Mouse (Mus musculus): ENCODE data around the gene Npff. TPM values are rescaled to one million over a fixed set of nuclear protein-coding genes. Genes with fewer than 3 reads are reported as not detected.

Gene Npff
- total and polyA plus RNA-seq, 3 experiments = 0.76 to 2.7 (median 1.1) TPM

- Histone ChIP-seq H3K27me3 (replicated peaks) (no peaks in the 10 kb centered on the region), H3K4me3 (replicated peaks in 1 of 3; ENCODE audit: low read depth in 2 of 3, low read length in 2 of 3, poor library complexity in 1 of 3) (no peak overlapping the region), H3K4me1 (ENCODE audit: control insufficient read depth in 1 of 2, insufficient read depth in 2 of 2) (no peaks in the 10 kb centered on the region), H3K4me2 (ENCODE audit: insufficient read depth, low read depth, poor library complexity, severe bottlenecking) (no peak overlapping the region), H3K27ac (ENCODE audit: insufficient read depth, low read depth) (no peak overlapping the region), H3K79me2 (replicated peaks; ENCODE audit: control insufficient read depth, extremely low read depth, insufficient read depth, poor library complexity, severe bottlenecking) (no peaks in the 10 kb centered on the region), H3K9me3 (replicated peaks; ENCODE audit: low read length) (no peaks in the 10 kb centered on the region), H3K36me3 (replicated peaks in 1 of 2; ENCODE audit: control insufficient read depth in 1 of 2, insufficient read depth in 1 of 2, low read length in 1 of 2) (peaks cover 12 to 39% of the 10 kb centered on the region in 2 experiments), H3K9ac (ENCODE audit: insufficient read depth, low read depth) (no peak overlapping the region)
- TF ChIP-seq HCFC1 (IDR thresholded peaks at IDR 0.05; ENCODE audit: low read depth, low read length) = no peak
- TF ChIP-seq MAZ (IDR thresholded peaks at IDR 0.05; ENCODE audit: low read depth, low read length) = no peak
- TF ChIP-seq TCF12 (IDR thresholded peaks at IDR 0.05; ENCODE audit: low read depth, low read length) = no peak
- TF ChIP-seq MAFK (IDR thresholded peaks at IDR 0.05; ENCODE audit: insufficient replicate concordance, low read length) = no peak
- no peak for TF ChIP-seq KAT2A (IDR thresholded peaks at IDR 0.05; ENCODE audit: insufficient replicate concordance, low read length)
- TF ChIP-seq UBTF (IDR thresholded peaks at IDR 0.05; ENCODE audit: low read depth, low read length) = no peak
- no peak for TF ChIP-seq ZKSCAN1 (IDR thresholded peaks at IDR 0.05; ENCODE audit: borderline replicate concordance, low read depth, low read length)
- no peak for TF ChIP-seq MEF2A (IDR thresholded peaks at IDR 0.05; ENCODE audit: borderline replicate concordance, low read depth, low read length)
- no peak for TF ChIP-seq E2F4 (IDR thresholded peaks at IDR 0.05; ENCODE audit: insufficient replicate concordance, low read depth, low read length)
- TF ChIP-seq NRF1 (IDR thresholded peaks at IDR 0.05; ENCODE audit: low read depth, low read length) = no peak
- TF ChIP-seq USF1 (IDR thresholded peaks at IDR 0.05; ENCODE audit: low read depth, low read length) = no peak
- TF ChIP-seq ELF1 (IDR thresholded peaks at IDR 0.05; ENCODE audit: low read depth, low read length) = no peak
- DNase-seq (ENCODE audit: extremely low read depth) = no peak
- dilution Hi-C loops (cut with MboI; ENCODE audit: extremely low pct_ligation_motif_present, extremely low pct_unique_long_range_greater_than_20kb, low sequenced_read_pairs) (no loop called here), in situ Hi-C loops (cut with MboI; ENCODE audit: low pct_ligation_motif_present, low pct_unique_long_range_greater_than_20kb, low sequenced_read_pairs) (no loop called here)
Measured at GRCm38 (mm10) chr15:102563061-102563460, 38.3 kb upstream of the Npff start.

- no peaks in the 10 kb centered on the region for H3K79me2 ChIP-seq (replicated peaks; ENCODE audit: control insufficient read depth, extremely low read depth, insufficient read depth, poor library complexity, severe bottlenecking)
Measured at GRCm38 (mm10) chr15:102562491-102562890, 37.7 kb upstream of the Npff start.

More at GRCm38 (mm10) chr15:102562491-102562890, 37.7 kb upstream of the Npff start:
- Histone ChIP-seq H3K27me3 (replicated peaks) (no peaks in the 10 kb centered on the region), H3K9ac (ENCODE audit: insufficient read depth, low read depth) (no peak overlapping the region), H3K9me3 (replicated peaks; ENCODE audit: low read length) (no peaks in the 10 kb centered on the region), H3K4me1 (ENCODE audit: control insufficient read depth in 1 of 2, insufficient read depth in 2 of 2) (no peaks in the 10 kb centered on the region), H3K36me3 (replicated peaks in 1 of 2; ENCODE audit: control insufficient read depth in 1 of 2, insufficient read depth in 1 of 2, low read length in 1 of 2) (peaks cover 12 to 44% of the 10 kb centered on the region in 2 experiments), H3K4me2 (ENCODE audit: insufficient read depth, low read depth, poor library complexity, severe bottlenecking) (no peak overlapping the region), H3K27ac (ENCODE audit: insufficient read depth, low read depth) (no peak overlapping the region), H3K4me3 (replicated peaks in 1 of 3; ENCODE audit: low read depth in 2 of 3, low read length in 2 of 3, poor library complexity in 1 of 3) (no peak overlapping the region)
- in situ Hi-C loops (cut with MboI; ENCODE audit: low pct_ligation_motif_present, low pct_unique_long_range_greater_than_20kb, low sequenced_read_pairs) = no loop called here
- DNase-seq (ENCODE audit: extremely low read depth) = no peak
- TF ChIP-seq USF2 (conservative IDR thresholded peaks at IDR 0.05; ENCODE audit: low read depth, low read length) (no peak), JUN (IDR thresholded peaks at IDR 0.05; ENCODE audit: insufficient read depth, low read depth, low read length) (no peak), EP300 (IDR thresholded peaks at IDR 0.05; ENCODE audit: low read length) (no peak), KAT2A (IDR thresholded peaks at IDR 0.05; ENCODE audit: insufficient replicate concordance, low read length) (no peak), CHD1 (IDR thresholded peaks at IDR 0.05; ENCODE audit: low read depth, low read length) (no peak), POLR2A (IDR thresholded peaks at IDR 0.05; ENCODE audit: low read depth, low read length) (no peak)
- dilution Hi-C loops (cut with MboI; ENCODE audit: extremely low pct_ligation_motif_present, extremely low pct_unique_long_range_greater_than_20kb, low sequenced_read_pairs) = no loop called here
